Mouse (Mus musculus) lung, postnatal 36 days (tissue): ENCODE measurements at regions not wholly inside any gene's neighbourhood (a gene's known extent, or its start where the extent isn't known, plus 50 kb on each side); places are given as distances from the start of the nearest gene placed in this dataset.

ENCODE experiments used
- DNase-seq: peaks from one replicate; pipeline ENCODE4 v3.0.0; 2022; ENCODE audit warnings: mixed read lengths

DNA sequence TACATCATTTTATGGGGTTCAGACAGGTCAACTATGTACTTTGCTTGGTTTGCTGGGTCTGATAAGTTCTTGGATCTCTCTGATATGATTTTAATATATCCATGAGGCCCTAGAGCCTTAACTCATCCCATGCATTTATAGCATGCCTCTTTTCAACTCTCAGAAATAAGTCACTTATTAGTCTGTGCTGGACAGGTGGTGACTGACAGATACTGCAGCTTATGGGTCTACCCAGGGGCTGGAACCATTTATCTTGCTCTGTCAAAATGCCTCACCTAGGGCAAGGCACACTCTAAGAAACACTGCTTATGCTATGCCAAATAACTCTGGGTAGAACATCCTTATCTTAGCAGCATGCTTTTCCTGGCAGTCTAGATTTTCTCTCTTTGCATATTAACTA lies 225.6 kb downstream of the Mbnl1 start:
- DNase-seq = no peak

DNA sequence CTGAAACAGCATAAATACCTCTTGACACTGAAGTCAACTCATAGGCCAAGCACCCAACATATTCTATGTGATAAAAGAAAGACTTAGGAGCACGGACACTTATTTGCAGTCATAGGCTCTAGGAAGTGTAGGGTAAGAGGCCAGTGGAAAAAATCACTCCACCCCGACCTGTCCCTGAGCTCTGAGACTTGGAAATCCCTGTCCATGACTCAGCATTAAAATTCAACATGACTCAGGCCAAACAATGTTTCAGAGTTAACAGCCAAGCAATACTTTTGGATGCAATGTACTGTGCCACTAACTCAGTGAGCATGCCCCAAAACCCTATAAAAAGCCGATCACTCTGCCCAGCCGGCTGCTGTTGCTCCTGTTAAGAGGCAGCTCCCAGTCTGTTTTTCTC lies 234.5 kb downstream of the Mbnl1 start:
- DNase-seq = no peak

DNA sequence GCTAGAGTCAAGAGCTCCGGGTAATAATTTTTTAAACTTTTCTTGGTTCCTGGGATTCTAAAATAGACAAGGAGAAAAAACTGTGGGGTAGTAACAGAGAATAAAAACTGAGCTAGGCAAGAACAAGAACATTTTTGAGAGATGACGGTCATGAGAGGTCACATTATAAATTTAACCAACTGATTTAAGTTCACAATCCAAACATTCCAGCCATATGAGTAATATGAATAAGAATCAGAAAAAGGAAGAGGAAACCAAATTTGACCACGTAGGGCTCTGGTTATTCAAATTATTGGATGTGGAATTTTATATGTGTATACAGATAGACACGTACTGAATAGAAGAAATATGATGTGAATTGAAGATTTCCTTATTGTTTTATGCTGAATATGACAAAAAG lies 240.3 kb downstream of the Mbnl1 start:
- no peak for DNase-seq

DNA sequence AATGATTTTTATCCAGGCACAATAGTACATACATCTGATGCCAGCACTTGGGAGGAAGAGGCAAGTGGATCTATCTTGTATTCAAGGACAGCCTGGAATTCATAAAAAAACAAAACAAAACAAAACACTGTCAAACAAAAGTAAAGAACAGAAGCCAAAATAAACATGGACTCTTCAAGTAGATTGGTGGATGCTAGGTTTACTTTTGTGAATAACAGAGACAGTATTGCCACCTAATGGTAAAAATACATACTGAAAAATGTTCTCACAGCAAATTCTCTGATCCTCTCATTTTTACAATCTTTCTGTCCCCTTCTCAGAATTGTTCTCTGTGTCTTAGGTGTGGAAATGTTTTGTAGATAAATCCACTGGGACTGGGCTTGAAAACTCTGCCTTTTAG lies 247.7 kb downstream of the Mbnl1 start:
- no peak for DNase-seq

DNA sequence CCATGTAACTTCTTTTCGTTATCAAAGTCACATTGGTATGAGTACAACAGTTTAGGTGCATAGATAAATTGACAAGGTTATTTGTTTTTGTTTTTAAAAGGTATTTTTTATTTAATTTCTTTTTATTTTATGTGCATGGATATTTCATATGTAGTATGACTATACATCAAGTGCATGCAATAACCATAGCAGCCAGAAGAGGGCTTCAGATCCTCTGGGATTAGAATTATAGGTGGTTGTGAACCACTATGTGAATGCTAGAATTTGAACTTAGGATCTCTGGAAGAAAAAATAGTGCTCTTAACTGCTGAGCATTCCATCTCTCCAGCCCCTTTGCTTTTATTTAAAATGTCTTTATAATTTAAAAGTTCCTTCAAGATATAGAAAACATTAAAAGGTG lies 258.7 kb downstream of the Mbnl1 start:
- DNase-seq = no peak

DNA sequence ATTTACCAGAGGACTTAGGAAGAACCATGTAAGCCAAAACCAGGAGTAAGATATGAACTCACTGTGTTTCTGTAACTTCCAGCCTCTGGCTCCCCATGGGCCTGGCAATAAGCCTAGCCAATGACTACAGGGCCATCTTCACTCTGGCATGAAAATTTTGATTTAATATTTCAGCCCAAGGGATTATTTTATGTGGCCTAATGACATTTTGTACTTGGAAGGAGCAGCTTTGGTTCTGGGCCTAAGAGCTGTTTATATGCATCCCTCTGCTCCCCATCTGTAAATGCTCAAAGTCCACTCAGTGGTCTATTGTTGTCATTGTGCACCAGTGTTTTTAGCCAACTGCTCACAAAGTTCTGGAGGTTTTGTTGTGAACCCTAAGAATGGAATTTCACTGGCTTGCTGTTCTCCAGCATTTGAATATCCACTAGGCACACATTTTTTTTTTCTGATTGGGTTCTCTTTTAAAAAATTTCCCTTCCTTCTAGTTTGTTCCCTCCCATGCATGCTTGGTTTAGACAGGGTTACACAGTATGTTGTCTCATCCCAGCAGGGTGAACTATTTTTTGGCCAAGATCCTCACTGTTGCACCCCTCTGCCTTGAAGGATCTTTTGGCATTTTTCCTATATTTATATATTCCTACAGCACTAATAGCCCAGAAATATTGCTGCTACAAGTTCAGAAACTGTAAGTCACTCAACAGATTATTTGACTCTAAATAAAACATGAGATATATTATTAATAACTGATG lies 261.9 kb upstream of the P2ry1 start:
- peak; percentile 65 for DNase-seq

DNA sequence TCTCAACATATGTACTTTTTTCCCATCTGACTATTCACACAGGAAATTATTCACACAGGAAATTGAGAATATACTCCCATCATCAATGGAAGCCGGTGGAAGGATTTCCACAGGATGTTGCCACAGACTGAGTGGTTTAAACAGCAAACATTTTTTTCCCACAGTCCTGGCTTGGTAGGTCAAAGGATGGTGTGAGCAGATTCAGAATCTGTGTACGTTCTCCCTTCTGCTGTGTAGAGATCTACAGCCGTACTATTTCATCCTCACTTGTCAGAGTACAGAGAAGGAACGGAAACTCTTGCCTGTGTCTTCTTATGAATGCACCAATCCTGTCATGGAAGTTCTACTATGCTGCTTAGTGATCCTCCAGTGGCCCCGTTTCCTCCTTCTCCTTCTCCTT lies 261.2 kb upstream of the P2ry1 start:
- peak; percentile 65 for DNase-seq

DNA sequence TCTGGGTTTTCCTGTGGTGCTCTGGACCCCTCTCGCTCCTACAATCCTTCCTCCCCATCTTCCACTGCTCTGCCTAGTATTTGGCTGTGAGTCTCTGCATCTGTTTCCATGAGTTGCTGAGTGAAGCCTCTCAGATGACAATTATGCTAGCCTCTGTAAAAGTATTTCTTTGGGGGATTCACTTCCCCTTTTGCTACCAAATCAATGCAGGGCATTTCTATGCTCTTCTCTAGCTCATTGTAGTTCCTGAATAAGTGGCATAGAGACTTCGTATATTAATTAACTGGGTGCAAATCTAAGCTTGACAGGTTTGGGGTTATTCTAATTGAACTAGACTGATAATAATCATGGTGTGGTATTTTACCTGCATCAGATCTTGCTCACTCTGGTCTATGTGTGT lies 260.4 kb upstream of the P2ry1 start:
- no peak for DNase-seq

DNA sequence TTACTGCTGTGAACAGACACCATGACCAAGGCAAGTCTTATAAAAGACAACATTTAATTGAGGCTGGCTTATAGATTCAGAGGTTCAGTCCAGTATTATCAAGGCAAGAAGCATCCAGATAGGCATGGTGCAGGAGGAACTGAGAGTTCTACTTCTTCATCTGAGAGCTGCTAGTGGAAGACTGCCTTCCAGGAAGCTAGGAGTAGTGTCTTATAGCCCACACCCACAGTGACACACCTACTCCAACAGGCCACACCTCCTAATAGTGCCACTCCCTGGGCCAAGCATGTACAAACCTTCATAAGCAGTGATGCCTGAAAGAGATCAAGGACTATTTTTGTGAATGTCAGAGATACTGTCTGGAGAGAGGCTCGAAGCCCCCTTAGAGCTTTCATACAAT lies 257.5 kb upstream of the P2ry1 start:
- DNase-seq = no peak

DNA sequence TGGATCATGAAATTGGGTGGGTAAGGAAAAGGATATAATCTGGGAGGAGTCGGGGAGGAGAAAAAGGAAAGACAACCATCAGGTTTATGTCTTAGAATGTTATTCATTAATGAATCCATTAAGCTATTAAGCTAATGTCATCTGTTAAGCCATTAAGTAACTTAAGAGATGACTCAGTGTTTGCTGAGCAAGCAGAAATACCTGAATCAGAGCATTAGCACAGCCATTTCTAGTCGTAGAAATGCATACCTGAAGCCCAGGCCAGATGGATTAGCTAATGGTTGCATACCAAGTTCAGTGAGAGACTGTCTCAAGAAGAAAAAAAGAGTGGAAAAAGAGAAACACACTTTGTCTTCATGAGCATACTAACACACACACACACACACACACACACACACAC lies 244.0 kb upstream of the P2ry1 start:
- no peak for DNase-seq

DNA sequence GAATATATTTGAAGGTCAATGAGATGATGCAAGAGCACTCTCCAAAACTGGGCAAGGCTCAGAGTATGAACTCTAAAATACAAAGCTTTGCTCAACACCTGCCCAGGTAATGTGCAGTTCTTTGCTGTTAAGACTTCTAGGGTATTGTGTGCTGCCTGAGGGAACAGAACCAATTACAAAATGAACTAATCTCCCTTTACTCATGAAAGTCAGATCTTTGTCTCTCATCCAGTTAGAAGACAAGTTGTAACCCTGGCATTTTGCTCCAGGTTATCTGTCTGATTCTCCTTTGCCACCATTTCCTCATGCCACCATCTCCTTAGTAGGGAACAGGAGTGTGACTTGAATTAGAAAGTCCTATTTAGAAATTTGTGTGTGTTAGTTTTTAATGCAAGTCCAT lies 243.5 kb upstream of the P2ry1 start:
- no peak for DNase-seq

DNA sequence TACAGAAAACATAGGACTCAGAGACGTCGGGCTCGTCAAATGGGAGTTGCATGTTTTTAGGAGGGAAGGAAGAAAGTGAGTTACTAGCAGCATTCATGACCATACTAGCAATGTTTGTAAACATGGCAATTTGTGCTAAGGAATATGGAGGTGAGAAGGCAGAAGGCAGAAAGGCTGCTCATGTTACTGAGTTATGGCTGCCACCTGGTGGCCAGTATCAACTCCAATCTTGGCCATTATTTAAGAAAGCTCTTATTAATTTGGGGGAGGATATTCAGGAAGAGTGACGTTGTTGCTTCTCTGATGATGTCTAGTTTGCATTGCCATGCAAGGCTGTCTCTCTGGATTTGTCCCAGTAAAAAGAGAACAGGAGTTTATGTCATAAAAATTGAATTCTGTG lies 239.7 kb upstream of the P2ry1 start:
- peak; percentile 80 for DNase-seq

DNA sequence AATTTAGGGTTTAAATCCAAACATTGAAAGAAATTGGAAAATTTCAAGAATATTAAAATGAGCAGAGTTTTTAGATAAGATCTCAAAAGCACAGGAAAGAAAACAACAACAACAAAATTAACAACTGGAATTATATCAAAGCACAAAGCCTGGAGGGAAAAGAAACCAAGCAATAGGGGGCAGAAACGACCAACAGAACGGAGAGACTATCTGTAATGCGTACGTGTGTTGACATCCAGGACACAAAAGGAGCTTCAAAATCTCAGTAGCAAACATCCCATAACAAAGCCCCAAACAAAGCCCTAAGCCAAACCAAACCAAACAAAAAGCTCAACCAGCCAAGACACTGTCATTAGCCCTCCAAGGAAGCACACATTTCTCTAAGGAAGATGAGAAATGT lies 237.5 kb upstream of the P2ry1 start:
- DNase-seq = no peak

DNA sequence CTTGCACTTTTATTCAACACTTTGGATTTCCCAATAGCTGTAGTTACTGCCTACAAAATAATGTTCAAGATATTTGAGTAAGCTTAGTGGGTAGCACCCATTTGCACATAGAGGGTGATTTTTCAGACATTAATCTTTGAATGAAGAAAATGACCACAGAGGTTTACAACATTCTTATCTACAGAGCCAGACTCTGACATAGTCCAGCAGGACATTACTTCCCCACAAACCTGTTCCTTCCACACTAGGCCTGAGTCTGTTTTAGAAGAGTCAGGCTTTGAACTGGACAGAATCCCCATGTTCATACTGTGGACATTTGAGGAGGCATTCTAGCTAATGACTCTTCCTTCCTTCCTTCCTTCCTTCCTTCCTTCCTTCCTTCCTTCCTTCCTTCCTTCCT lies 233.6 kb upstream of the P2ry1 start:
- no peak for DNase-seq

DNA sequence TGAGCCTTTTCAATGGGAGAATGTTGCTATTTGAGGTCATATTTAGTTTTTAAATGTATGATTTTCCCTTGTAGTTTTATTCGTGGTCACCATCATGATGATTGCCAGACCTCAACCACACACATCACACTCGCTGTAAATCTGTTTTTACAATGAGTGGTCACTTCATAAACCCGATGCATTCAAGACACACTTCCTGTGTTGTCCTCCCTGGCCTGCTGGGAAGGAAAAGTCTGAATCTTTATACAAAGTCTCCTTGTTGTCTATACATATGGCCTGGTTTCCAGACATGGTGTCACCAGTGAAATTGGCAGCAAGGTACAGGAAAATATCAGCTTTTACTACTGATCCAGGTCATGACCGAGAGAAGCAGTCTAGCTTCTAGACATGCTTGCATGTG lies 230.7 kb upstream of the P2ry1 start:
- DNase-seq = no peak

DNA sequence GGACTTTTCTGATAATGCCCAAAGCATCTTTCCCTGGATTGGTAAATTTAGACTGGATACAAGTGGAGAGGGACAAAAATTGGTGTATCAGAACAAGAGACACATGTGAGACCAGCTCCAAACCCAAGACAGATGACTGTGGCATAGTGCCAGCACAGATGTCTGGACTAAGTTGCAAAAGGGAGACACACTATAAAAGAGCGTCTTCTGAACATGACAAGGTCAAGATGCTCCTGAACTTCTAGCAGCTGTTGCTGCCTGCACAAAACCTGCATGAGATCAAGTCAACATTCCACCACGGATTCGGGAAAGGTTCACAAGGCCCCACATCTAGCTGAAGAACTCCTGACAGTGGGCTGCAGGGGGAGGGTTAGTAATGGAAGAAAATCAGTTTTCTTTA lies 229.2 kb upstream of the P2ry1 start:
- peak; percentile 16 for DNase-seq

DNA sequence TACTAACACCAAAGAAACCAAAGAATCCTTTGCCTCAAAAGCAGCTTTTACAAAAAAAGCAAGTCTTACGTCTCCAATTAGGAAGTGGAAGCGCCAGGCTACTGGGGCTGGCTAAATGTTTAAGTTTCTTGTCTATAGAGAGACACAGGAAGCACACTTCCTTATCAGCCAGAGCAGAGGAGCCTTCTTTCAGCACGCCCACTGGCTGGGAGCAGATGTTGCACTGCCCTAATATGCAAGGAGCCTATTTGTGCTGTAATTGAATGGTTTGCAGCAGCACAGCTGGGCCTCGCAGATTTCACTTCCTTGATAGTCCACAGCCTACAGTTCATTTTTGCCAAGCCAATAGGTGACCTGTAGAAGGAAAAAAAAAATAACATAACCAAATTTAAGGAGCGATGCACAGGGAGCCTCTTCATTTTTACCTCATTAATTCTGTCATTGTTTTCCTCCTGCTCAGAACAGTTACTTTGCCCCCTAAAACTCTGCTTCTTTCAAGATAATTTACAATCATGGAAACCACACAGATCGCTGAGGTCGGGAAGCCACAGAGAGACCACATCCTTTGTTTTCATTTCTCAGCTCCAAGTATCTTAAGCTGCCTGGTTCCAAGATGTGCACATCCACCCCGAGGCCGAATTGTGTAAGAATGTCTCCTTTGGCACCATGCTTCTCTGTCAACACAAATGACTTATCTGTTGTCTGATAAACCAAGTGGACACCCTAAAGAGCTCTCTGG lies 217.3 kb upstream of the P2ry1 start:
- peak; percentile 37 for DNase-seq

DNA sequence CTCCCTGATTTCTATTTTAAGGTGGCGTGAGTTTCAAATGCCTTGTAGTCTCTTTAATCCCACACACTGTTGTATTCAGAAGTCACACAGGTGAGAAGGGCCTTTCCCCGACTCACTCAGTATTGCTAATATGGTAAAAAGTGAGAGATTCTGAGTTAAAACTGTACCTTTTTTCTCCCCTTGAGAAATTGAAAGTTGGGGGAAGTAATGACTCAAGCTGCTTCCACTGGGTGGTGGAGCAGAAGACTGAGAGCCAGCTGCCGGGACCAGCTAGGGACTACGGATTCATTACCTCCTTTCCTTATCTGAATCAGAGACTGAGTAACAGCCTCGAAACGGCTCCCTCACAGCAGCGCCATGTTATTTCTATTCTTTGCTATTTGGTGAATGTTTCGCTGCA lies 214.6 kb upstream of the P2ry1 start:
- DNase-seq = no peak

DNA sequence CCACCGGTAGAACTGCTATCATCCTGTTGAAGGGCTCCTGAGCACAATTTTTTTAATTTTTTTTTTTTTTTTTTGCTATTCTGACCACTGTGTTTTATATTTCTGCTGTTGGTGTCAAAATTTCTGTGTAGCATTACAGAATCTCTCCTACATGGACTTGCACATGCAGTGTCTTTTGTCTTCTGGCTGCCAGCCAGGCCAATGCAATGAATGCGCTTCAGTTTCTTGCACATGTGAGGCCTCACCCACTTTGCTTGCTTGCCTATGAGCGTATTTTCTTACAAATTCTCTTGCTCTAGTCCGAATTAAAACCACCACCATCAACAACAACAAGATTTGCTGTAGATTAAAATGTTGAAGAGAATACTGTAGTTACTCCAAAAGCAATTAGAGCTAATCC lies 213.2 kb upstream of the P2ry1 start:
- DNase-seq = no peak

DNA sequence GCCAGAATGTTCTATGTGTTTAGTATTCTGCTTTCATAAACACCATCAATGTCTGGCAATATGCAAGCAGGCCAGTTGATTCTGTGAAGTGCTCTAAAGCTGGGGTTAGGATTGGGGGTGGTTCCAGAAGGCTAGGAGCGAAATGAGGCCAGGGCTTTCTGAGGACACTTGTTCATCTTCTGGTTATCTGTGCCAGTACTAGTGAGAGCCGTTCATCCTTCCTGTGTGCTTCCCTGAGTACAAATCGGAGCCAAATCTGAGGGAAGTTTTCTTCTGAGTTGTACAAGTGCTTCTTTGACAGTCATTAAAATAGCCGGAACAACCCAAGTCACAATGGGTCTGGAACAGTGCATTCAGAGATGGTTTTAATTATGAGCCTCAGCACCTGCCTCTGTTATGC lies 210.4 kb upstream of the P2ry1 start:
- DNase-seq = no peak

DNA sequence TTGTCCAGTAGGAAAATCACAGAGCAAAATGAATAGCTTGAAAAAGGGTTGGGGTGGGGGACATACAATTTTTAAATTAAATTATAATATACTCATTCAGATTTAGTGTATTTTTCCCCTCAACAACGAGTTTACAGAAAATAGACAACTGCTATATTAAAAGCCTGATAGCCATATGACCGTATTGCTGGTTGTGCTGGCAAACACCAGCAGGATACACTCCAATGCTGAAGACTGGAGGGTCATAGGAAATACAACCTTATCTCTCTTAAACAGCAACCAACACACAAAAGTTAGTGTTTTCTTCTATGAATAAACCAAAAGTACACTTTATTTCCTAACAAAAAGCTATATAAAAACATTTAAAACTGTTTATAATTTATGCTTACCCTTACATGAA lies 206.4 kb upstream of the P2ry1 start:
- no peak for DNase-seq

DNA sequence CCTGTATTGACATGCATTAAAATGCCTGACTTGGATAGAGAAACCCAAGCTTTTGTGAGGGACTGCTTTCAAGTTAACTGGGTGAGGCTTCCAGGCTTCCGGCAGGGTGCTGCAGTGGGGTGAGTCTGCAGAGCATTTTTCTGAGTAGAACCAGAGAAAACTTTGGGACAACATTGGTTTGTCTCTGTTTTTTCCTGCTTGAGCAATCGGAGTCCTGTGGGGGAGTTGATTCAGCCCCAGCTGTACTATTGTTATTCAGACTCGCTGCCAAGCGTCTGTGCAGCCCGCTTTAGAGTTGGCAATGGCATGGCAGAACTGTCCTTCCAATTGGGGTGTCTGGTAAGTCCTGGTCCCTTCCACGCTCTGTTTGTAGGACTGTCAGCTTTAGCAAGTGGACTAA lies 204.8 kb upstream of the P2ry1 start:
- DNase-seq = no peak

DNA sequence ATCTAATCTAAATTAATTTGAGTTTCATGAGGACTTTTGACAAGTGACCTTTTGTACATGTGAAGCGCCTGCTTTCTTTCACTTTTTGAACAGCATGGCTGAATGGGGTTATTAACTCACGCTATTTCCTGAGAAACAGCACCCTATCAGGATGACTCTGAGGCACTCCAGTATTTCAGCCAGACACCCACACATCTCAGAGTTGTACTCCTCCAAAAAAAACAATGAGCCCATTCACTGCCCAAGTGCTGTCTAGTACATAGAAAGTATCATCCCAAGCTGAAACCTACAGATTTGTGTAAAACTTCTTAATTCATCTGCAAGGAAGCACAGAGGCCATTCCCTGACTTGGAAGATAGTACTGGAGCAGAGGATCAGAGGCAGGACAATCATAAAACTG lies 204.1 kb upstream of the P2ry1 start:
- no peak for DNase-seq

DNA sequence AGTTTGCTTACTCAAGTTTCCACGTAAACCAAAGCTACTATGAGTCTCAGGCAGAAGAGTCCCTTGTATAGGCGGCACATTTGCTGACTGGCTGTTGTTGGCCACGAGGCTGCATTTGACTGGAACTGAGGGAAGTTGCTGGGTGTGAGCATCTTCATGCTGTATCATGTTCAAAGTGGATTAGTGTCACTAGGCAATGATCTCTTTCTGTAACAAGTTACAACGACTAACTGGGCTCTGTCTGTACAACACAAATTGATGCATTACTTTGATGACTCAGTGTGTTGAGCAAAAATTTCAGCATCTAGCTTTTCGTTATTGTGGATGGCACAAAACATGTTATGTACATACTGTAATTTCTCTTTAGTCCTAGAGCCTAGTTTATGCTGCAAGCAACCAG lies 203.7 kb upstream of the P2ry1 start:
- DNase-seq = no peak

DNA sequence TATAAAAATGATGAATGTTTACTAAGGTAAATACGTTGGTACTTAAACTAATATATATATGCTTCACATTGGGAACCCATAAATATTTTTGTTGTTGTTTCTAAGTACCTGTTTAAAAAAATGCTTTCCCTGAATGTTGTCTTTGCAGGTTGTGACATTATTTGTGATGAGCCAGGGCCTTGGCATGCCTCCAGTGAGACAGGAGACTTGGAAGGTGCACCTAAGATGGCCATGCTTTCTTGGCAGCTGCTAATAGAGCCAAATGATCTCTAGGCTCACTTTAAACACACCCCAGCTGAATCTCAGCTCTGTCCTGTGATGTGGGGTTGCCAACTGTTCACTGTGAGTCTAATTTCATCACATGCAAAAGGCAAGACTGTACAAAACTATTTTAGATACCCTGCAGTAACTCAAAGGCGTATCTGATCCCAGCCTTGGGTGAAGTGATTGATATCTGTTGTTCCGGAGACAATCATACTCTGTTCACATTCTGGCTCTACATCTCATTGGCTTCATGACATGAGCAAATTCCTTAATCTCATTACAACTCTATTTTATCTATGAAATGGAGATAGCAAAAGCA lies 197.8 kb upstream of the P2ry1 start:
- no peak for DNase-seq
